Mouse (Mus musculus) megakaryocyte-erythroid progenitor cell, adult 5-6 weeks (primary cell): ENCODE data around the gene Btbd3. TPM values are rescaled to one million over a fixed set of nuclear protein-coding genes. Genes with fewer than 3 reads are reported as not detected.

Source experiments
- ATAC-seq: replicated peaks from 2 replicates; pipeline ENCODE4 v1.8.0; 2016; ENCODE audit warnings: mild to moderate bottlenecking, inconsistent platforms; ENCODE audit not compliant: severe bottlenecking, poor library complexity, low FRiP score, low TSS enrichment
- total RNA-seq, 2 experiments: library from RNA; stranded (forward) in 1 of 2; stranded (reverse) in 1 of 2; fragments of 200-1000, 215-1000 nt in 1 of 2; fragments of >200 nt in 1 of 2; fragmentation: Nextera tagmentation in 1 of 2; gene quantifications; 2 replicates each; pipeline ENCODE4 v1.2.3; 2014 to 2017

Gene Btbd3
- total RNA-seq (2014; fragmentation: Nextera tagmentation): 0.85 and 2.0 TPM in 2 replicates
- 1.1 and 2.5 TPM in 2 replicates for total RNA-seq (2017)

- ATAC-seq: peak; percentile 73
Observed at GRCm38 (mm10) chr2:138256411-138256810, at the start of gene Btbd3. Btbd3 (plus strand) TSS chr2:138256565.

GRCm38 (mm10) chr2:138215561-138215960 is 40.8 kb upstream of the Btbd3 start:
- ATAC-seq: no peak

DNA sequence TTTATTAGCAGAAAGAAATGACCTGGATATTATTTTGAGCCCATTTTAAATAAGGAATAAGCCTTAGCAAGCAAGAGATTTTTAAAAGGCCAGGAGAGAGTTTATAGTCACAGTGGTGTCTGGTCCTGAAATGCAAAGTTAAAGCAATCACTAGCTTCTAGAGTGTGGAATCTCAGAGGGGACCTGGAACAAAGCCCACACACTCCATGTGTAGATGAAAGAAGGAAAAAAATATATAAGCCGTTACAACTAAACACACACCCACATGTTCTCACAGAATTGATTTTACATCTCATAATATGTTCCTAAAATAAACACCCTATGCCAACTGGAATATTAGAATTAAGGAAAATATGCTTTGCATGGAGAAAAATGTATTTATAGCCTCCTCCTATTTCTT is 36.1 kb upstream of the Btbd3 start:
- no peak for ATAC-seq

GRCm38 (mm10) chr2:138232247-138232646 is 24.1 kb upstream of the Btbd3 start:
- no peak for ATAC-seq

DNA sequence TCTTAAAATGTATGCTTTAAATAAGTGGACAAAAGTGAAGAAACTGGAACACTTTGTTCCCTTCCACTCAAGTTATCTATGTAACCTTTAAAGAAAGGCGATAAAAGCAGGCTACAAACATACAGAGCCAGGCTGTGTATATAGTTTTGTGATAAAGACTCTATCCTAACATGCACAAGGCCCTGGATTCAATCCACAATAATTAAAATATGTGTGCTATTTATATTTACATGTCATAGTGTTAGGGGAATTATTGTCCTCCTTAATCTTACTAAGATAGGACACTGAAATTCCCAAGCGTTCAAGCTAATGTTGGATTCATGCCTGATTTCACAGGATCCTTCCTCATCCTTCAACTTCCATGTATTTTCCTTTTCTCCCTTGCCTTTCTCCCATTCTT is 20.2 kb upstream of the Btbd3 start:
- no peak for ATAC-seq

DNA sequence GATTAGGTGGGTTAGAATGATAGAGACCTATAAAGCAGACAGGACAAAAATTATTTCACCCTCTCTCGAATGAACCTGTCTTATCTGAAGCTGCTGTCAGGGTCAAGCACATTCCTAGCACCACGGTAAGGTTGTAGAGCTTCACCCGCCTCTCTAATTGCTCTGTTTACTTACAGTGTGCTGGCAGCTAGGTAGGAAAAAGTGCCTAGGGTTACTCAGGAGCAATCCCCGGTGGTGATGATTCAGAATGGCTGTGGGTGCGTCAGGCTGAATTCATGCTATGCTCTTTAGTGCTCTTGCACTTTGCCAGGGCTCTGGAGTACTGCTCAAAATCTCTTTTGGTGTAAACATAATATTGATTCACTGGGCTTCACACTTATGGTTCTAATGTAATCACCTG is 13.9 kb upstream of the Btbd3 start:
- ATAC-seq: no peak

- no peak for ATAC-seq
Observed at GRCm38 (mm10) chr2:138245631-138246289, 10.6 kb upstream of the Btbd3 start.

DNA sequence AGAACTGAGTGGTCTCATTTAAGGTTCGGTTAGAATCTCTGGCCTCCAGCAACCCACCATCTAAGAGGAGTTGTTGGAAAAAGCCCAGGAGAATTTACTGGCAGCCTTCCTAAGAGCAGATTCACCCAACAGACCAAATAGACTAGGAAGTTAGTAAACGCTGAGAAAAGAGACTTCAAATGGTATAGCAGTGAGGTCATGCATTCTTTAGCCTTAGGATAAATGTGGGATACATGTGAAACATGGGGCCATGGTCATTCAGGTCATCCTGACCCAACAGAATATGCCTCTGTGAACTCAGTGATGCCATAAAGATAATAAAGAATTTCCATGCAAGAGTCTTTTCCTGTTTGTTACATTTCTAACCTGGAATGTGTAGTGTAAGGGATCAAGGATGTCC is 8.4 kb upstream of the Btbd3 start:
- ATAC-seq: no peak

DNA sequence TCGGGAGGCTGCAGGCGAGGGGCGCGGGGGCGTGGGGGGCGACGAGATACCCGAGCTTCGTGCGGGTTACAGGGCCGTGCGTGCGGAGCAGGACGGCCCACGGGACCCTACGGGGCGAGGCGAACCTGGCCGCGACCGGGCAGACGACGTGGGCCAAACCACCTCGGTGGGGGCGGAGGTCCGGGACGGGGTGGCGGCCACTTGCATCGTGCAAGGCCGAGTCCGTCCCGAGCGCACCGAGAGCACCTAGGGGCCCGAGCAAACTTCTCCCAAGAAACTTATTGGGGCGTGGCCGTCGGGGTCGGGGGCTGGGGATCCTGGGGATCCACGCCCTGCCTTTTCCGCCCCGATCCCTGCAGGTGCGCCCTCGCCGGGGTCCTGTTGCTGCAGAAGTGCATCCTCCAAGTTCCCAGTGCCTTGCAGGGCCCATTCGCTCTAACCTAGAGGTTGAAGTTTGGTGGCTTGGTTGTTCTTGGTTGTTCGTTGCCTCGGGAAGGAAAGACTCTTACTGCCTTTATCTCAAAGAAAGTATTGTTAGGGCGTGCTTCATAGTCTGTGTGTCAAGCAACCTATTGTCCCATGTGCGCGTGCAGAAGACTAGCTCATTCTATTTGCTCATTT is 596 bp downstream of the Btbd3 start:
- peak; percentile 89 for ATAC-seq

GRCm38 (mm10) chr2:138257692-138258315 is 1.4 kb downstream of the Btbd3 start:
- no peak for ATAC-seq

DNA sequence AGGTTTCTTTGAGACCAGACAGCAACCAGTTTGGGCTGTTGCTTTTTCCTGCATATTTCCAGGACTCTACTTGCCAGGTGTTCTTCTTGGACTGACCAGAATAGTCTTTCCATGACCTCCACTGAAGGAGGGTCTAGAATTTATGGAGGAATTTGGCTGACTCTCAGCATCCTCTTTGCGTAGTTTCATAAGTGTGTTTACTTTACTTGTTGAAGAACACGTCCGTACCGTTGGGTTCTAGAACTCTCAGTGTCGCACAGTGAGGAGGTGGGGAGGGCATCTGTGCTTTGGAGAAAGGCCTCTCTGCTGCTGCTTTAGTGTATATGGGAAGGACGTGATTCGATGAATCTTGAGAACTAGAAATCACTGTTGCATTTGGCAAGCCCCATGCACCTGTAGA is 4.8 kb downstream of the Btbd3 start:
- no peak for ATAC-seq

DNA sequence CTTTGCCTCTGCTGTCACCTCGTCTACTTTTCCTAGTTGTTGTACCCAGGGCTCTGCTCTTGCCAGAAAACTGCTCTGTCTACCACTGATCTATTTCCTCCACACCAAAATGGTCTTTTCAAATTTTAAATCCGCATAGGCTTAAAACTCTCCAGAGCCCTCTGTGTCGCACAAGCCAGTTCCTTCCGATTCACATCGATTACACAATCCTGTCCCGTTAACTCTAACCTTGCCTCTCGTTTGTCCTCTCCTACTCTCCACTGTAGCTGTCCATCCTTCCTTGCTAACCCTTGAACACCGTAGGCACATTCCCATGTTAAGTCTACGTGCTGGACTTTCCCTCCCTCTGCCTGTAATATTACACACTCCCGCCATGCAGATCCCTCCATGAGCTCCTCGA is 6.5 kb downstream of the Btbd3 start:
- ATAC-seq: no peak

DNA sequence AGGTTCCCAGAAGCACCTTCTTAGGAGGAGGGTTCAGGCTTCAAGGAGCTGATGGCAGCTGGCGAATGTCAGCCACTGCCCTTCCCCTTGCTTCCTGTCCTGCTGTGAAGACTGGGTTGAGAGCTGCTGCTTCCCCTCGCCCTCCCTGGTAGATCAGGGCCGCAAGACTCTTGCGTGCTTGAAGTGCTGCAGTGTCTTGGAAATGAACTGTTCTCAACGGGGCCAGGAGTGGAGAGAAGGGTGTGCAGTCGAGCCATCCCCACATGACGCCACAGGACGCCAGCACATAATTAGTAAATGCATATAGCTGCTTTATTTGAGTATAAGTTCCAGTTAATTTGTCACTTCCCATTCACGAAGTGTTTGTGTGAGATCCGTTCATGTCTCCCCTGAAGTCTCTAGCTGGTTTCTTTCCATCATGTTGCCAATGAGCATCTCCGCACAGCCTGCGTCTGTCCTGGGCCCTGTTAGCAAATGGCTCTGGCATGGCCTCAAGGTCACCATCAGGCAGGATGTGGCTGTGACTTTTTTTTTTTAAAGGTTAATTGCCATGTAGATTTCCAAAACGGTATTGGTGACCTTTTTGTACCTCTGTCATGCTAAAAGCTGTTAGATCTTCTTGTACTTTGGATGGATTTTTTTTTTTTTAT is 9.1 kb downstream of the Btbd3 start:
- peak; percentile 47; the same call in 1 of the 2 replicates for ATAC-seq

DNA sequence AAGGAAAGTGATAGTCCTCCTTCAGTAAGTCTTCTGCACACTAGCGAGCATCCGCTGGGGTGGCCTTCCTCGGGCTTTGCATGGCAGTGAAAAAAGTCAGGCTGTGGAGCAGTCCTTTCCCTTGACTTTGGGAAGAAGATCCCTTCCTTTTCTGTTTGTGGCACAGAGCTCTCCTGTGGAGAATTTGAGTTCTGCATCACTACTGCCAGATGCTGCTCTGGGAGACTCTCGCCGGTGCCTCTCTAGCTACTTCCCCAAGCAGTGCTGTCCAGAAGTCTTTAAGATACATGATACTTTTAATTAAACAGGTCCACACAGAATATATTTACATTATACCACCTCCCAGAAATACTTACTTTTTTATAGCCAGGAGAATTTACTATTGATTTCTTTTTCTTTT is 10.3 kb downstream of the Btbd3 start:
- ATAC-seq: no peak

- ATAC-seq: no peak
Observed at GRCm38 (mm10) chr2:138267852-138268513, 11.6 kb downstream of the Btbd3 start.

GRCm38 (mm10) chr2:138269330-138269729 is 13.0 kb downstream of the Btbd3 start:
- no peak for ATAC-seq

DNA sequence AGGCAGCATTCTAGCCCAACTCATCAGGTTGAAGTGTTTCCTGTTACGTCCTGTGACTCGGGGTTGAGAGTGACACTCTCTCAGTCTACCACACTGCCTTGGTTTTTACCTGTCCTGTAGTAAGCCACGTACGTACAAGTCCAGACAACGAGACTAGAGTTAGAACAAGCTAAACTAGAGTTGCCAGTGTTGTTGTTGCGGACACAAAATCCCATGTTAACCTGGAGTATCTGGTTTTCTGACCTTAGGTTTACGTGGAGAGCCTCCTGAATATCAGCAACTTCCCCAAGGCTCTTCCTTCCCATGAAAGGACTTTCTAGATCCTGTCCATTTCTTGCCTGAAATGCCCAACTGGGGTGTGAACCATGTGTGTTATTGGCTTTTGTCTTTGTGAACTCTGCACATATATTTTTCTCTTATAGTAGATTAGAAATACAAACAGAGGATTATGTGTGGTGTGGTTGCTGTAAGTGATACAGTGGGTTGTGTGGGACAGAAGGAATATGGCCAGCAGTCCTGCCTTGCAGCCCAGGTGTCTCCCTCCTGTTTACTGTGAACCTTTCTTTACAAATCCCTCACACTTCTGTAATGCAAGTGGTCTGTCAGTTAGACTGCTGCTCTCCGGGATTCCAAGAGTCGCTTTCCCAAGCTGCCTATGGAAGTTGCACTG is 17.2 kb downstream of the Btbd3 start:
- ATAC-seq: no peak

GRCm38 (mm10) chr2:138274086-138274485 is 17.7 kb downstream of the Btbd3 start:
- no peak for ATAC-seq
